Mouse (Mus musculus): ENCODE data around the gene Mycbpap.

GRCm38 (mm10) chr11:94538733-94539292 is 17.3 kb upstream of the Mycbpap start:
- TF ChIP-seq CTCF (IDR thresholded peaks at IDR 0.05; ENCODE audit: low read depth, low read length) (no peak), POLR2A (IDR thresholded peaks at IDR 0.05; ENCODE audit: extremely low read depth, insufficient read depth, low read length) (no peak)

Data from liver, adult 2 months (tissue).